Mouse (Mus musculus): ENCODE data around the gene Mri1.

Gene Mri1

GRCm38 (mm10) chr8:84236410-84236997 is 20.6 kb downstream of the Mri1 start:
- no peak for DNase-seq

- no peak for DNase-seq
These were observed 21.2 kb downstream of the Mri1 start for GRCm38 (mm10) chr8:84235746-84236409.

DNA sequence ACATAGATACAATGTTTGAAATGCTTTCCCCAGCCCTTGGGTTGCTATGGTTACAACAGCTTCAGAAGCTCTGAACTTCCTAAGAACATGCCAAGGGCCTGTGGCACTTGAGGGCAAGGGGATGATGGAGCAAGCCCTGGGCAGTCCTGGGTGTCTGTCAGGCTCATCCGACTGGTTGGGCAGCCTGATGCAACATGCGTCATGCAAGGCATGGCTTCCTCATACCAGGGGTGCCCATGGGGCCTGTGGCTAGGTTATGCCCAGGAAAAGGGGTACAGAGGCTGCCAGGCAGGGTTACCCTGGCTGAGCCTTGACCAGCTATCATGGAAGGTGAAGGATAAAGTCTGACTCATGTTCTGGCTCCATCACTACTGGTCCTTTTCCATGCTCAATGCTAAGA is 24.1 kb downstream of the Mri1 start:
- DNase-seq = no peak

DNA sequence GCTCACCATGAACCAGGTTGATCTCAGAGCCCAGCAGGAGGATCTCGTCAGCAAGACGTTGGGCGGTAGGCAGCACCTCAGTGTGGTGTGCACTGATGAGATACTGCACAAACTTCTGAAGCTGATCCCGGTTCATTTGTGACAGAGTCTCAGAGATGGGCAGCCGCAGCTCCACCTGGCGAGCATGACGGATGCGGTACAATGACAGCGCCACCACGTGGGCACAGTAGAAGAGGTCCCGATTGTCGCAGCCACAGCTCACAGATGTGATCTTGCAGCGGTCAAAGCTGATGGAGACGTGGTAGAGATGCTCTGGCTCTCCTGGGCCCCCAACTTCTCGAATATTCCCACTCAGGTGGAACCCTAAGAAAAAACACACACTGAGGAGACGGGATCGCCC is 26.4 kb downstream of the Mri1 start:
- no peak for DNase-seq

DNA sequence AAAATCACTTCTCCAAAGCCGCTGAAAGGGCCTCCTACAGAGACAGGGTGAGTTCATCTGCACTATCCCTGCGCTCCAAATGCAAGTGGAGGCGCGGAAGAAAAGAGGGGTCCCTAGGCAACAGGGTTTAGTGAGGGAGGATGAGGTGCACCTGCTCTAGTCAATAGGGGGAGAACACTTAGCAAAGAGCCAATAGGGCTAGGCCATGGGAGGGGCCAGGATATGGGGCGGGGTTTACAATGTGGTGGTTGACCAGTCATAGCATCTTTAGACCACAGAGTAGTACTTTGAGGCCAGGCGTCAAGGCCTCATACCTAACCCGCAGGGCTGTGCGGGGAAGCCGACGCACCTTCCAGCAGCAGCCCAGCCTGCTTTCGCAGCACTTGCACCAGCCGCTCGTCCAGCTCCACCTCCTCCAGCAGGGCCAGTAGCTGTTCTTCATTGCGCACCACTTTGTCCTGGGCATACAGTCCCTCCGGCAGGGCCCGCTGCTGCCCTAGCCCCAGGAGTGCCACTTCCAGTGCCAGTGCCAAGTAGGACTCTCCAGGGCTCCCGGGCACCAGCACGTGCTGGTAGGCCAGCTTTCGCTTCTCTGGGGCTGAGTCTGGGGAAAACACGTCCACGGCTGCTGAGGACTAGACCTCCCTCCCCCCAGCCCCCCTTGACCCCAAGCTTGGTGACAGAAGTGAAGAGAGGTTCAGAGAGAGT is 33.6 kb downstream of the Mri1 start:
- no peak for DNase-seq

GRCm38 (mm10) chr8:84222566-84223165 is 34.5 kb downstream of the Mri1 start:
- no peak for DNase-seq

GRCm38 (mm10) chr8:84220105-84220504 is 37.0 kb downstream of the Mri1 start:
- DNase-seq = no peak

GRCm38 (mm10) chr8:84218143-84218542 is 39.0 kb downstream of the Mri1 start:
- DNase-seq = no peak

DNA sequence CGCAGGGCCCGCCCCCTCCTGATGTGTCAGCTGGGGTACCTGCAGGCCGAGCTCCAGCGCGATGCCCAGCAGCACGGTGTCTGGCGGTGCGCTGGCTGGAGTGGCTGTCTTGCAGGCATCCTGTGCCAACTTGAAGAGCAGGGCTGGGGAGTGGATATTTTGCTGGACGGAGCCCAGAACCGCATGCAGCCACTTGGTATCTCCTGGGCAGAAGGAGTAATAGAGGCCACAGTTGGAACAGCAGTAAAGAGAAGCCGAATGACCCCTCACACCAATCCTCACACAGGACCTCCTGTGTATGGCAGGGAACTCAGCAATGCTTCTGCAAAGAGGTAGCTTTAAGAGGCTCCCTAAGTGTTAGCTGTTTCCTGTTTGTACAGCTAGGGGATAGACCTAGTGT is 39.9 kb downstream of the Mri1 start:
- no peak for DNase-seq

DNA sequence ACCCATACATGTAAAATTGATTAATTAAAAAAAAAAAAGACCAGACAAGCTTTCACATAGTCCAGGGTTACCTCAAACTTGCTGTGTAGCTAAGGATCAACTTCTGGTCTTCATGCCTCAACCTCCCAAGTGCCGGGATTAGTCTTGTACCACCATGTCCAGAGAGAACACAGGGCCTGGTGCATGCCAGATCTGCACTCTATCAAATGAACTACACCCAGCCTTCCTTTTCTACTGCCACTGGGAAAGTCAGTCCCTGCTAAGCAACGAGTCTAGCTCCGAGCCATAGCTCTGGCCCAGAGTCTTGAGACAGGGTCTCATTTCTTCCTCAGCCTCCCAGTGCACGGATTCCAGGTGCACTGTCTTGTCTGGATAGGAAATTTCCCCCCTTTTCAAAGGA is 43.8 kb downstream of the Mri1 start:
- no peak for DNase-seq

- DNase-seq = no peak
These were observed 45.1 kb downstream of the Mri1 start for GRCm38 (mm10) chr8:84211881-84212563.

DNA sequence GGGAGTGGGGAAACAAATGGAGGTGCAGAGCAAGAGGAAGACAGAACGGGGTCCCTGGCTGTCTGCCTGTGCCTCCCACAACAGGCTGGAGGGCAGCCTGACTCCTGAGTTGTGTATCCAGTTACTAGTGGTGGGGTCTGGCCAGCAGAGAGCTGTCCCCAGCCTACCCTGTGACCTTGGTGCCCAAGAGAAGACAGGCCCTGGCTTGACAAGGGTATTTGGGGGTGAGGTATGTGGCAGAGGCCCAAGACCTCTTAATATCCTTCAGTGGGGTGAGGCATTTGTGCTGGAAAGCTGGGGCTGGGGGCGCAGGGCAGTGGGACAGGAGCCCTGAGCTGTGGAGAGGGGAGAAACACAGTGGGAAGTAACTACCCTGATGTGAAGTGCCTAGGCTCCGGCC is 45.9 kb downstream of the Mri1 start:
- DNase-seq = no peak

GRCm38 (mm10) chr8:84210167-84210791 is 46.8 kb downstream of the Mri1 start:
- DNase-seq = peak; percentile 79

- DNase-seq = no peak
These were observed 48.4 kb downstream of the Mri1 start for GRCm38 (mm10) chr8:84208381-84209380.

GRCm38 (mm10) chr8:84207811-84208210 is 49.3 kb downstream of the Mri1 start:
- DNase-seq = peak; percentile 66

DNA sequence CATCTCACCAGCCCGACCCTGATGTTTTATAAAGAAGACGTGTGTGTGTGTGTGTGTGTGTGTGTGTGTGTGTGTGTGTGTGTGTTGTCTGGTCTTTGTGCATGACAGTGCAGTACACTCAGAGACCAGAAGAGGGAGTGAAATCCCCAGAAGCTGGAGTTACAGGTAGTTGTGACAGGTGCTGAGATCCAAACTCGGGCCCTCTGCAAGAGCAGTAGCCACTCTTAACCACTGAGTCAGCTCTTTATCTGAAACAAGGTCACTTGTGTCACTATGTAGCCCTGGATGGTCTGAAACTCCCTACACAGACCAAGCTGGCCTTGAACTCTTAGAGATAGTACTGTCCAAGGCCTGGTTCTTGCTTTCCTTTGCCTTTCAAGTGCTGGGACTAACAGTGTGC is 50.5 kb downstream of the Mri1 start:
- no peak for DNase-seq

GRCm38 (mm10) chr8:84205073-84205472 is 52.1 kb downstream of the Mri1 start:
- no peak for DNase-seq

- DNase-seq = peak; percentile 85
These were observed 53.0 kb downstream of the Mri1 start for GRCm38 (mm10) chr8:84203975-84204772.

GRCm38 (mm10) chr8:84202938-84203917 is 53.9 kb downstream of the Mri1 start:
- peak; percentile 85 for DNase-seq

All from kidney, adult 9 months (tissue).